Mouse (Mus musculus) lung, adult 2 months (tissue): ENCODE results near the gene Pank2.

Experiments
- CTCF ChIP-seq: fragments of 200-500 bp; IDR thresholded peaks from 2 replicates; pipeline ENCODE4 v1.5.1; 2011; ENCODE audit warnings: mild to moderate bottlenecking, low read length, control low read depth; ENCODE audit not compliant: insufficient read depth
- POLR2A ChIP-seq: fragments of 200-500 bp; IDR thresholded peaks from 2 replicates; pipeline ENCODE4 v1.6.1; 2011; ENCODE audit warnings: low read depth, mild to moderate bottlenecking, control low read depth, low read length, borderline replicate concordance; ENCODE audit errors: extremely low read depth

GRCm38 (mm10) chr2:131262213-131262672 is at the start of gene Pank2:
- TF ChIP-seq CTCF (no peak), POLR2A (peak; percentile 83; the same call in 1 of the 2 replicates)
